Mouse (Mus musculus) neural tube, embryonic 10.5 days (tissue): ENCODE data around the gene Prkar1a.
A peak's percentile ranks its signal among the peaks of the same experiment; 100 is the strongest.

Source experiments
- DNase-seq: peaks from one replicate; pipeline ENCODE4 v3.0.0-alpha.2; 2017; ENCODE audit warnings: low spot score; ENCODE audit errors: extremely low spot score

The Prkar1a gene

GRCm38 (mm10) chr11:109649206-109649605 lies at the start of gene Prkar1a:
Gene Prkar1a (plus strand): TSS chr11:109649405.
- DNase-seq, result no peak

DNA sequence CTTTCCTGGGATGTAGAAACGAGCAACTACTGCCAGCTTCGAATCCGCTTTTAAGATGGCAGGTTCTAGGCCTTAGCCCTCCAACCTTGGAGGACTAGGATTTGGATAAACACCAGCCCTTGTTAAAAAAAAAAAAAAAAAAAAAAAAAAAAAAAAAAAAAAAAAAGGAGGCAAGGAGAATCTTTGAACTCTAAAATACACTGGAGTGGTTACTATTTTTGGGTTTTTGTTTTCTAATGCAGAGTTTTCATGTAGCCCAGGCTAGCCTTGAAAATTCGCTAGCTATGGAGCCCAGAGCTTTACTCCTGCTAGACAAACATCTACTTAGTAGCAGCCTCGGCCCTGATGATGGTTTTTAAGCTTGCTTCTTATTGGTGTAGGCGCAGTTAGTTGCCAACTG lies 41.6 kb upstream of the Prkar1a start:
- DNase-seq, result no peak

DNA sequence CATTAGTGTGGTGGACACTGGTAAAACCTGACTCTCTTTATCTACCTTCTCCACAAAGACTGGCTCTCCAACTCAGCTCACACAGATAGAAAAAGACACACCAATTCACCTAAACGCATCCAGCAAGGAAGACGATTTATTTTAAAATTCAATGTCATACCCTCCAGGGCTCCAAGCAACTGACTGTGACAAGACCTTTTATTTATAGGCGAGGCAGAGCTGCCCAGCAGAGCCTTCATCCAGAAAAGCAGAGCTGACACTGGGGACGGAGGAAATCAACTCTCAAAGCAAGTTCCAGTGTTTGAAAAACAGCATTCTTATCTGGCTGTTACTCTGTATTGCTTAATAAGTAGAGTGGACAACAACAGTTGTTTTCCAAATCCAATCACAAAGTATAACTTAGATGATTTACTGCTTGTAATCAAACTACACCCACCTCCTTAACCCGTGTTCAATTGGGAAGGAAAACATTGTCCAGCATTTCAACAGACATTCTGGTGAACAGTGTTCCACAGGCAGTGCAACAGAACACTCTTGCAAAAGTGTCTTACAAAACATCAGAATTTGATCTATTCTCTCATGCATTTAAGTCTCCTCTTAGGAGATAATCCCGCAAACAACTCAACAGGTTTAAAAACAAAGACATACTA lies 40.1 kb upstream of the Prkar1a start:
- no peak for DNase-seq

DNA sequence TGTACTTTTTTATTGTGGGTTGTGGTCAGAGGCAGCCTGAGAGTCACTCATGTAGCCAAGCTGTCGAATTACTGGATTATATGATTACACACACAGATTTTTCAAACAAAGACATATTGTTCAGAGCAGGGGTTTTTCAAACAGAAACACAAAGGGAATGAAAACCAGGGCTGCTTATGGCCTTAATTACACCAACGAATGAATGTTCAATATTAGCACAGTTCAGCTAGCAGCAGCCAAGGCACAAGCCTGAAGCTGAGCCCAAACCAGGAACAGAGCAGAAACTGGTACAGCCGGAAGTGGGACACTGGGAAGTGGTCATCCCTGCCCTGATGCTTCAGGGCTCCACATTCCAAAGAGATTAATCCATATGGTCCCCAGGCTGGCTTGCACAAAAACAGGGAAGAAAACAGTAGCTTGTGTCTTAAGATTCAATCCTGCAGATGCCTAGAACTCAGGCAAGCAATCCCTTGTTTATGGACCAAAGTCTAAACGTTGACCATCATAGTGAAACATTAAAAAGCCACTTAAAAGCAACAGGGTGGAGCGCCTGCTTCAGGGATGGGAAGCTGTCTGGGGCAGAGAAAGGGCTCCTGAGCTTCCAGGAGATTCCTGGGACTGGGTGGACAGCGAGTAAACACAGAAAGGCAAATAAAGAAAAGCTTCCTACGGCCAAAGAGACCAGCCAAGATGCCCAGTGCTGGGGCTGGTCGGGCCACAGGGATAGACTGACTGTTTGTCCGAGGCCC lies 39.0 kb upstream of the Prkar1a start:
- no peak for DNase-seq

- no peak for DNase-seq
These were observed 38.4 kb upstream of the Prkar1a start for GRCm38 (mm10) chr11:109610795-109611302.

DNA sequence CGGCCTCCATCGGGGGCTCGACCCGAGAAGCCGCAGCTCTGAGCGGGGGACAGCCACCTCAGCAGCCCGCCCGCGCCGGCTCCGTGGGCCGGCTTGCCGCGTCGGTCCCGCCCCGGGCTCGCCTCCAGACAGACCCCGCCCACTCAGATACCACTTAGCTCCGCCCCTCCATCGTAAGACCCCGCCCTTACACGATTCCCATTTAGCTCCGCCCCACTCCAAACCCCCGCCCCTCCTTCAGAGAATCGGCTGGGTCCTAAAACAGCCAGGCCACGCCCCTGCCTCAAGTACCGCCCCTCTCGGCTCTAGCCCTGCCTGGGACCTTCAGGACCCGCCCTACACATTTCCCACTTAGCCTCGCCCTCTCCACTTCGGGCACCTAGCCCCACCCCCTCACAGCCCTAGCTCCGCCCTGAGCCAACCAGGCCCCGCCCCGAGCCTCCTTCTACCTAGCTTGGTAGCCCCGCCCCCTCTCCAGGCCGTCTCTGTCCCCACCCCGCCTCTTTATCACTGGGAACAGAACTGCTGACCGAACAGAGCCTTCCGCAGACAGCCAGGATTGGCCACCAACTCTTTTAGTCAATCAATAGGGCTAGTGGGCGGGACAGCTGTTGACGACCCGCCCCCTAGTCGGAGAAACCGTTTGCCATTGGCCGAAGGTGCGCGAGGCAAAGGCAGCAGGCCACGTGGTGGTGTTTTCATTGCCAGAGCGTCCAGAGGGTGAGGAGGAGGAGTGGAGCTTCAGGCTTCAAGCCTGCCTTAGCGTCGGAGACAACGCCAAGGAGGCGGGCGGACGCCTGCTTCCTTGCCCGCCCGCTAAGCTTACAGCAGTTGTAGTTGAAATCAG lies 37.7 kb upstream of the Prkar1a start, which contains the start of gene Wipi1:
Gene Wipi1, minus strand, starts transcription at position 665 of the 847 bp plus-strand sequence.
- peak; percentile 97 for DNase-seq

GRCm38 (mm10) chr11:109612871-109613529 lies 36.2 kb upstream of the Prkar1a start:
- DNase-seq, result no peak

DNA sequence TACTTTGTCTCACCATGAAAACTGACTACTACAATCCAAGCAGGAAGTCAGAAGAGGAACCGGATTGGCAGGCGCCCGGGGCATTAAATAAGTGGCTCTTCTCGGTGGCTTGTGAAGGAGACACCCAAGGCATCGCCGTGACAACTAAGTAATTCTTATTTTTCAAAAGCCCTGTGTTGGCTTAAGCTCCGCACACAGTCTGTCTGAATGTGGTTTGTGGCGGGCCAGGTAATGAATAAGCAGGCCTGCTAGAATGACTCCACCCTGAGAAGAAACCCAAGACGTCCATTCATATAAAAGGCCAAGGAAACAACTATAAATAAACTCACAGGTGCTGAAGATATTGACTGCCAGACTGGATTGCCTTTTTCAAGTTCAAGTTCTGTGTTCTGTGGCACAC lies 33.9 kb upstream of the Prkar1a start:
- no peak for DNase-seq

DNA sequence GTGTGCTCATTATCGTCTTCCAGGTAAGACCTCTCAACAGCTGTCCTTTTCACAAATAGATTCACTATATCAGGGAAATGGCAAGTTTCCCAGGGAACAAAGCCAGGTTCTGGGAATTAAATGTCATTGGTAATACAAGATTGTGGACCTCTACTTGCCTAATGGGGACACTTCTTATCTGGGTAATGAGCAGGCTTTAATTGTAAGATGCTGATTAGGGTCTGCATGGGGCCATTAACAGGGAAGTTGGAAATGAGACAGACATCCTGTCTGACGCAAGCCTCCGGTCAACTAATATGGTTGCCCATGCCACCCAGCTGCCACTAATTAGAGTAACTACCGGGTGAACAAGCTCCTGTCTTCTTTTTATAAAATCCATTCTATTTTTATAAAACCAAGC lies 32.9 kb upstream of the Prkar1a start:
- no peak for DNase-seq

- no peak for DNase-seq
These were observed 32.4 kb upstream of the Prkar1a start for GRCm38 (mm10) chr11:109616766-109617165.

DNA sequence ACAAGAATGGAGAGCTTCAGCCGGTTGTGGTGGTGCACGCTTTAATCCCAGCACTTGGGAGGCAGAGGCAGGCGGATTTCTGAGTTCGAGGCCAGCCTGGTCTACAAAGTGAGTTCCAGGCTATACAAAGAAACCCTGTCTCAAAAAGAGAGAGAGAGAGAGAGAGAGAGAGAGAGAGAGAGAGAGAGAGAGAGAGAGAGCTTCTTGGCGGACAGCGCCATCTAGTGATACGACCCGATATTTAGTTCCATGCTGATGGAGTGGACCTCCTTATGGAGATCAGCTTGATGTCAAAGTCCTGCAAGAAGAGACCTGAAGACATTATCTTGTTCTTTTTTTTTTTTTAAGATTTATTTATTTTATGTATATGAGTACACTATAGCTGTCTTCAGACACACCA lies 30.1 kb upstream of the Prkar1a start:
- peak; percentile 40 for DNase-seq

GRCm38 (mm10) chr11:109620356-109620755 lies 28.8 kb upstream of the Prkar1a start:
- no peak for DNase-seq

DNA sequence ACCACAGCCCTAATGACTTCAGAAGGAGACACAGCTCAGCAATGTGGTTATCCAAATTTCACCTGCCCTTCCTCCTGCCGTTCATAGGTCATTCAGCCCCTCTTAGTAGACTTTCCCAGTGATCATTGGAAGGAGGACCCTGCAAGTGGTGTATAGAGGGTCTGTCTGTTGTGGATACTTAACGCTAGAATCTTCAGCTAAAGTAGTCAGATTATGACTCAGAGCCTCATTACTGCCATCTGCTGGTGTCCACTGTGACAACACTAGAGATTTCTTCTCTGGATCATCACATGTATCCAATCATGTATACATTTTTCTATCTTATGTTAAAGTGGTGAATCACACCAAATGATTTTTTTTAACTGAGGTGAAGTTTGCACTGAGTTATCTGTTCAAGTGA lies 28.0 kb upstream of the Prkar1a start:
- DNase-seq, result peak; percentile 48

GRCm38 (mm10) chr11:109622518-109623037 lies 26.6 kb upstream of the Prkar1a start:
- DNase-seq, result no peak

GRCm38 (mm10) chr11:109623238-109623637 lies 26.0 kb upstream of the Prkar1a start:
- no peak for DNase-seq

- no peak for DNase-seq
These were observed 21.6 kb upstream of the Prkar1a start for GRCm38 (mm10) chr11:109627648-109628047.

DNA sequence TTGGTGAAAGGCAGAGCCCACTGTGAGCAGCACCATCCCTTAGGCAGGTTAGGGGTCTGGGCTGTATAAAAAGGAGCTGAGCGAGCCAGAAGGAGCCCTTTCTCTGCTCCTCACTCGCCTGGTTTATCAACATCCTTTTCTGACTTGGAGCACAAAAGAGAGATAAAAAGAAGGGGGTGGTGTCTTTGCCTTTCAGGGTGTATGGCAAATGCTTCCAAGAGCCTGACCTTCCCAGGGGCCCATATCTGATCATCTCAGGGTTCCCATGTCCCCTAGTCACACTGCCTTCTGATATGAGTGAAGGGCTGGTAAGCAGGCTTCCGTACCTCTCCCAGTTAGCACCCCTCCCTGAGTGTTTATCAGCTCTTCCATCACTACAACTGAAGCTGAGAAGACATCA lies 21.1 kb upstream of the Prkar1a start:
- DNase-seq, result no peak

GRCm38 (mm10) chr11:109629021-109629521 lies 20.1 kb upstream of the Prkar1a start:
- no peak for DNase-seq

DNA sequence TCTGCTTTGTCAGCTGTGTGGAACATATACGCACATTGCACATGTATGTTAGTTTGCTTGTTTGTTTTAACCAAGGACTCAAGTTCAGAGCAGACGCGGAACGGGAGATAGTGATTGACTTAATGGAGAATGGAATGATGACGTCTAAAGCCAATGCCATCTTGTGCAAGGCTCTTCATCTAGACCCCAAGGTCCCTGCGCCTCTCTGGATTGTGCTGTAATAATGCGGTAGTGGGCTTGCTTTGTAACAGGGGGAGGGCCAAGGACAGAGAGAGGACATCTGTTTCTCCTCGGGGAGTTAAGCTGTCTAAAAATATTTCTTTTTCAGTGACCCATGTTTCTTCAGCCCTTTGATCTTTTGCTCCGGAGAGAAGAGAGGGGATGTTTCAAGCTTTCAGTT lies 14.3 kb upstream of the Prkar1a start:
- DNase-seq, result no peak

DNA sequence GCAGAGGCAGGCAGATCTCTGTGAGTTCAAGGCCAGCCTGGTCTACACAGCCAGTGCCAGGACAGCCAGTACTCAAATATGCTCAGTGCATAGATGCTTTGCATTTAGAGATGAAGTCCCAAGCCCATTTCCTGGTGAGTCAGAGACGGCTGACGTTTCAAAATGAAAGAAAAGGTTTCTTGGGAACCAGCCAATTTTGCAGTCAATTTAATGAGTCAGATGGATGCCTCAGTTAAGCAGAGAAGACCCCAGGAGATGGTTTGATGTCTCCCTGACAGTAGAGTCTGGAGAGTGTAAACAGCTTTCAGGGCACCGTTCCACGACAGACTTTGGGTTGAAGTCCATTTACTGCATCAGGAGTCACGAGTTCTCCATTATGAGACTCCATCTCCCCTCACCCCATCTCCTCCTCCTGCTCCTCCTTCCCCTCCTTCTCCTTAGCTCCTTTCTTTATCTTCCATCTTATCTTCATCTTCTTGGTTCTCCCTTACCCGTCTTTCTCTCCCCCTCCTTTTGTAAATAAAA lies 13.3 kb upstream of the Prkar1a start:
- no peak for DNase-seq
